Mouse (Mus musculus): ENCODE data around the gene Snx20. TPM values are rescaled to one million over a fixed set of nuclear protein-coding genes. Genes with fewer than 3 reads are reported as not detected.

Snx20 gene
- total and polyA plus RNA-seq, 3 experiments = 69.1 to 117 (median 93.1) TPM

- H3K36me3 ChIP-seq (replicated peaks in 1 of 2; ENCODE audit: control insufficient read depth in 1 of 2, insufficient read depth in 1 of 2, low read length in 1 of 2) = no peaks in the 10 kb centered on the region
- no peaks in the 10 kb centered on the region for H3K27me3 ChIP-seq (replicated peaks)
- no peak for DNase-seq (ENCODE audit: extremely low read depth)
- H3K4me3 ChIP-seq (replicated peaks in 1 of 3; ENCODE audit: low read depth in 2 of 3, low read length in 2 of 3, poor library complexity in 1 of 3) = no peak overlapping the region
- H3K9me3 ChIP-seq (replicated peaks; ENCODE audit: low read length) = peaks cover 8% of the 10 kb centered on the region
- TF ChIP-seq MYC (IDR thresholded peaks at IDR 0.05; ENCODE audit: low read depth, low read length) = no peak
- no peak for TF ChIP-seq ZKSCAN1 (IDR thresholded peaks at IDR 0.05; ENCODE audit: borderline replicate concordance, low read depth, low read length)
- TF ChIP-seq SMC3 (IDR thresholded peaks at IDR 0.05; ENCODE audit: low read depth, low read length) = no peak
- no peak for TF ChIP-seq KAT2A (IDR thresholded peaks at IDR 0.05; ENCODE audit: insufficient replicate concordance, low read length)
- H3K79me2 ChIP-seq (replicated peaks; ENCODE audit: control insufficient read depth, extremely low read depth, insufficient read depth, poor library complexity, severe bottlenecking) = no peaks in the 10 kb centered on the region
- no peak overlapping the region for H3K9ac ChIP-seq (ENCODE audit: insufficient read depth, low read depth)
- in situ Hi-C loops (cut with MboI; ENCODE audit: low pct_ligation_motif_present, low pct_unique_long_range_greater_than_20kb, low sequenced_read_pairs) (no loop called here), dilution Hi-C loops (cut with MboI; ENCODE audit: extremely low pct_ligation_motif_present, extremely low pct_unique_long_range_greater_than_20kb, low sequenced_read_pairs) (no loop called here)
- peaks cover 2% of the 10 kb centered on the region in 2 experiments; a peak in 1 of 4 replicates for H3K4me1 ChIP-seq (ENCODE audit: control insufficient read depth in 1 of 2, insufficient read depth in 2 of 2)
- H3K4me2 ChIP-seq (ENCODE audit: insufficient read depth, low read depth, poor library complexity, severe bottlenecking) = no peak overlapping the region
- no peak overlapping the region for H3K27ac ChIP-seq (ENCODE audit: insufficient read depth, low read depth)
These were observed 36.4 kb downstream of the Snx20 start for GRCm38 (mm10) chr8:88599491-88599890.

GRCm38 (mm10) chr8:88598578-88598977 is 37.4 kb downstream of the Snx20 start:
- peaks cover 8% of the 10 kb centered on the region for H3K9me3 ChIP-seq (replicated peaks; ENCODE audit: low read length)
- no peak overlapping the region for H3K27ac ChIP-seq (ENCODE audit: insufficient read depth, low read depth)
- no peak overlapping the region for H3K4me2 ChIP-seq (ENCODE audit: insufficient read depth, low read depth, poor library complexity, severe bottlenecking)
- no peak overlapping the region for H3K9ac ChIP-seq (ENCODE audit: insufficient read depth, low read depth)
- H3K4me1 ChIP-seq (ENCODE audit: control insufficient read depth in 1 of 2, insufficient read depth in 2 of 2) = 0 out of 4 replicates have a peak, but pooled peaks cover 0 to 2% of the 10 kb centered on the region in 2 experiments
- TF ChIP-seq TCF12 (IDR thresholded peaks at IDR 0.05; ENCODE audit: low read depth, low read length) (no peak), MAZ (IDR thresholded peaks at IDR 0.05; ENCODE audit: low read depth, low read length) (no peak), ETS1 (conservative IDR thresholded peaks at IDR 0.05; ENCODE audit: low read depth, low read length) (no peak), ELF1 (IDR thresholded peaks at IDR 0.05; ENCODE audit: low read depth, low read length) (no peak), CHD2 (IDR thresholded peaks at IDR 0.05; ENCODE audit: low read length) (no peak), MAFK (IDR thresholded peaks at IDR 0.05; ENCODE audit: insufficient replicate concordance, low read length) (no peak), SIN3A (IDR thresholded peaks at IDR 0.05; ENCODE audit: low read length) (no peak), MXI1 (IDR thresholded peaks at IDR 0.05; ENCODE audit: low read depth, low read length) (no peak), HCFC1 (IDR thresholded peaks at IDR 0.05; ENCODE audit: low read depth, low read length) (no peak)
- DNase-seq (ENCODE audit: extremely low read depth) = no peak
- in situ Hi-C loops (cut with MboI; ENCODE audit: low pct_ligation_motif_present, low pct_unique_long_range_greater_than_20kb, low sequenced_read_pairs) = no loop called here
- H3K27me3 ChIP-seq (replicated peaks) = no peaks in the 10 kb centered on the region
- no peak overlapping the region for H3K4me3 ChIP-seq (replicated peaks in 1 of 3; ENCODE audit: low read depth in 2 of 3, low read length in 2 of 3, poor library complexity in 1 of 3)
- dilution Hi-C loops (cut with MboI; ENCODE audit: extremely low pct_ligation_motif_present, extremely low pct_unique_long_range_greater_than_20kb, low sequenced_read_pairs) = no loop called here
- no peaks in the 10 kb centered on the region for H3K79me2 ChIP-seq (replicated peaks; ENCODE audit: control insufficient read depth, extremely low read depth, insufficient read depth, poor library complexity, severe bottlenecking)
- no peaks in the 10 kb centered on the region for H3K36me3 ChIP-seq (replicated peaks in 1 of 2; ENCODE audit: control insufficient read depth in 1 of 2, insufficient read depth in 1 of 2, low read length in 1 of 2)

- Histone ChIP-seq H3K79me2 (replicated peaks; ENCODE audit: control insufficient read depth, extremely low read depth, insufficient read depth, poor library complexity, severe bottlenecking) (no peaks in the 10 kb centered on the region), H3K9ac (ENCODE audit: insufficient read depth, low read depth) (no peak overlapping the region), H3K27ac (ENCODE audit: insufficient read depth, low read depth) (no peak overlapping the region), H3K9me3 (replicated peaks; ENCODE audit: low read length) (no peaks in the 10 kb centered on the region), H3K4me3 (replicated peaks in 1 of 3; ENCODE audit: low read depth in 2 of 3, low read length in 2 of 3, poor library complexity in 1 of 3) (no peak overlapping the region), H3K4me1 (ENCODE audit: control insufficient read depth in 1 of 2, insufficient read depth in 2 of 2) (0 out of 4 replicates have a peak, but pooled peaks cover 0 to 2% of the 10 kb centered on the region in 2 experiments), H3K27me3 (replicated peaks) (no peaks in the 10 kb centered on the region), H3K36me3 (replicated peaks in 1 of 2; ENCODE audit: control insufficient read depth in 1 of 2, insufficient read depth in 1 of 2, low read length in 1 of 2) (no peaks in the 10 kb centered on the region), H3K4me2 (ENCODE audit: insufficient read depth, low read depth, poor library complexity, severe bottlenecking) (no peak overlapping the region)
- no peak for TF ChIP-seq MXI1 (IDR thresholded peaks at IDR 0.05; ENCODE audit: low read depth, low read length)
- no peak for TF ChIP-seq MYC (IDR thresholded peaks at IDR 0.05; ENCODE audit: low read depth, low read length)
- no peak for TF ChIP-seq SIN3A (IDR thresholded peaks at IDR 0.05; ENCODE audit: low read length)
- no peak for TF ChIP-seq ZC3H11A (IDR thresholded peaks at IDR 0.05; ENCODE audit: low read depth, low read length)
- TF ChIP-seq ETS1 (conservative IDR thresholded peaks at IDR 0.05; ENCODE audit: low read depth, low read length) = no peak
- no peak for TF ChIP-seq ZKSCAN1 (IDR thresholded peaks at IDR 0.05; ENCODE audit: borderline replicate concordance, low read depth, low read length)
- TF ChIP-seq POLR2AphosphoS2 (IDR thresholded peaks at IDR 0.05; ENCODE audit: low read depth, low read length) = no peak
- no peak for TF ChIP-seq JUN (IDR thresholded peaks at IDR 0.05; ENCODE audit: insufficient read depth, low read depth, low read length)
- no peak for TF ChIP-seq ZMIZ1 (IDR thresholded peaks at IDR 0.05; ENCODE audit: low read depth, low read length)
- TF ChIP-seq E2F4 (IDR thresholded peaks at IDR 0.05; ENCODE audit: insufficient replicate concordance, low read depth, low read length) = no peak
- TF ChIP-seq USF1 (IDR thresholded peaks at IDR 0.05; ENCODE audit: low read depth, low read length) = no peak
- no peak for TF ChIP-seq CHD1 (IDR thresholded peaks at IDR 0.05; ENCODE audit: low read depth, low read length)
- TF ChIP-seq MAFK (IDR thresholded peaks at IDR 0.05; ENCODE audit: insufficient replicate concordance, low read length) = no peak
- no peak for TF ChIP-seq ZNF384 (IDR thresholded peaks at IDR 0.05; ENCODE audit: low read depth, low read length)
- no peak for TF ChIP-seq IRF4 (IDR thresholded peaks at IDR 0.05; ENCODE audit: low read depth, low read length)
- TF ChIP-seq CTCF (conservative IDR thresholded peaks at IDR 0.05 in 1 of 2, IDR thresholded peaks at IDR 0.05 in 1 of 2; ENCODE audit: low read depth in 2 of 2, low read length in 2 of 2) = no peak
- no peak for TF ChIP-seq NELFE (IDR thresholded peaks at IDR 0.05; ENCODE audit: low read depth, low read length)
- TF ChIP-seq TCF12 (IDR thresholded peaks at IDR 0.05; ENCODE audit: low read depth, low read length) = no peak
- TF ChIP-seq KAT2A (IDR thresholded peaks at IDR 0.05; ENCODE audit: insufficient replicate concordance, low read length) = no peak
- no peak for TF ChIP-seq HCFC1 (IDR thresholded peaks at IDR 0.05; ENCODE audit: low read depth, low read length)
- no peak for DNase-seq (ENCODE audit: extremely low read depth)
- dilution Hi-C loops (cut with MboI; ENCODE audit: extremely low pct_ligation_motif_present, extremely low pct_unique_long_range_greater_than_20kb, low sequenced_read_pairs) = no loop called here
- in situ Hi-C loops (cut with MboI; ENCODE audit: low pct_ligation_motif_present, low pct_unique_long_range_greater_than_20kb, low sequenced_read_pairs) = no loop called here
These were observed 39.9 kb downstream of the Snx20 start for GRCm38 (mm10) chr8:88596042-88596441.
